Mouse (Mus musculus): ENCODE data around the gene 1110004F10Rik.

1110004F10Rik gene

GRCm38 (mm10) chr7:116137149-116137548 lies 98.0 kb downstream of the 1110004F10Rik start:
- no peak for DNase-seq (ENCODE audit: low spot score in 2 of 2)

- no peak for DNase-seq (ENCODE audit: low spot score in 2 of 2)
Observed at GRCm38 (mm10) chr7:116137671-116138070, 98.5 kb downstream of the 1110004F10Rik start.

- DNase-seq (ENCODE audit: low spot score in 2 of 2) = no peak
Observed at GRCm38 (mm10) chr7:116145030-116145429, 105.8 kb downstream of the 1110004F10Rik start.

- no peak for DNase-seq (ENCODE audit: low spot score in 2 of 2)
Observed at GRCm38 (mm10) chr7:116147114-116147513, 107.9 kb downstream of the 1110004F10Rik start.

- no peak for DNase-seq (ENCODE audit: low spot score in 2 of 2)
Observed at GRCm38 (mm10) chr7:116149568-116149967, 110.4 kb downstream of the 1110004F10Rik start.

GRCm38 (mm10) chr7:116153781-116154368 lies 114.7 kb downstream of the 1110004F10Rik start:
- no peak for DNase-seq (ENCODE audit: low spot score in 2 of 2)

All from frontal cortex, postnatal 25 days (tissue).